Mouse (Mus musculus): ENCODE measurements around the gene Rbl2. TPM values are rescaled to one million over a fixed set of nuclear protein-coding genes. Genes with fewer than 3 reads are reported as not detected.
A peak's percentile ranks its signal among the peaks of the same experiment; 100 is the strongest.

The Rbl2 gene
- polyA plus RNA-seq, 1 experiment from 2014 or later: 21.6 TPM

GRCm38 (mm10) chr8:91117537-91117936, 47.7 kb downstream of the Rbl2 start:
- no peak overlapping the region for H3K4me3 ChIP-seq (ENCODE audit: low read depth, low read length)
- no peak overlapping the region for H3K27ac ChIP-seq (replicated peaks; ENCODE audit: low read depth, low read length)
- no peaks in the 10 kb centered on the region for H3K4me1 ChIP-seq (ENCODE audit: control insufficient read depth, insufficient read depth, low read length)
- H3K27me3 ChIP-seq (replicated peaks; ENCODE audit: control insufficient read depth, insufficient read depth, low read length): no peaks in the 10 kb centered on the region
- ATAC-seq (ENCODE audit: low read depth) (no peak), DNase-seq (ENCODE audit: low spot score) (no peak)
- peaks cover 73% of the 10 kb centered on the region for H3K36me3 ChIP-seq (ENCODE audit: control insufficient read depth, insufficient read depth, low read length)
- H3K9me3 ChIP-seq (ENCODE audit: control insufficient read depth, low read length): no peaks in the 10 kb centered on the region
- 87% methylated on average over 4 of the region's 4 CpGs for WGBS
- H3K4me2 ChIP-seq (ENCODE audit: low read depth, low read length): no peak overlapping the region
- no peak overlapping the region for H3K9ac ChIP-seq (ENCODE audit: low read depth, low read length)

DNA sequence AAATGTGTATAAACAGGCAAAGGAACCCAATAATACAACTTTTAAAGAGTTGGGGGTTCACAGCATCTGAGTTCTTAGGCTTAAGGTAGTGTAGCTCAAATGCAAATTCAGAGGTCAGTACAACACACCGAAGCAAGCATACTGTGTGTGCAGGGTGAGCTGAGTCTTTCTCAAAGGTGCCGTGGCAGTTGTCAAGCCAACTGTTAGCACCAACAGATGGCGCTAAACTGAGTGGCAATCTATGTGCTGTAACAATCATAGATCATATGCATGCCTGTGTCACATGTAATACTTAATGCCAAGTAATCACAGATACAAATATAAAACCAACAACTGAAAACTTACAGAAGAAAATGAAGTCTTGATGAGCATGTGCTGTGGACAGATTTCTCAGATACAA, 48.3 kb downstream of the Rbl2 start:
- Histone ChIP-seq H3K27ac (replicated peaks; ENCODE audit: low read depth, low read length) (no peak overlapping the region), H3K36me3 (ENCODE audit: control insufficient read depth, insufficient read depth, low read length) (peaks cover 74% of the 10 kb centered on the region), H3K9ac (ENCODE audit: low read depth, low read length) (no peak overlapping the region), H3K27me3 (replicated peaks; ENCODE audit: control insufficient read depth, insufficient read depth, low read length) (no peaks in the 10 kb centered on the region), H3K9me3 (ENCODE audit: control insufficient read depth, low read length) (no peaks in the 10 kb centered on the region), H3K4me3 (ENCODE audit: low read depth, low read length) (no peak overlapping the region), H3K4me1 (ENCODE audit: control insufficient read depth, insufficient read depth, low read length) (no peaks in the 10 kb centered on the region), H3K4me2 (ENCODE audit: low read depth, low read length) (no peak overlapping the region)
- 80% methylated on average over 3 of the region's 3 CpGs for WGBS
- ATAC-seq (ENCODE audit: low read depth) (no peak), DNase-seq (ENCODE audit: low spot score) (peak; percentile 17)

- H3K9ac ChIP-seq (ENCODE audit: low read depth, low read length): no peak overlapping the region
- WGBS: 84% methylated on average over 5 of the region's 5 CpGs
- H3K4me1 ChIP-seq (ENCODE audit: control insufficient read depth, insufficient read depth, low read length): no peaks in the 10 kb centered on the region
- H3K36me3 ChIP-seq (ENCODE audit: control insufficient read depth, insufficient read depth, low read length): peaks cover 87% of the 10 kb centered on the region
- no peak overlapping the region for H3K27ac ChIP-seq (replicated peaks; ENCODE audit: low read depth, low read length)
- H3K9me3 ChIP-seq (ENCODE audit: control insufficient read depth, low read length): no peaks in the 10 kb centered on the region
- DNase-seq (ENCODE audit: low spot score) (no peak), ATAC-seq (ENCODE audit: low read depth) (no peak)
- H3K4me2 ChIP-seq (ENCODE audit: low read depth, low read length): no peak overlapping the region
- no peaks in the 10 kb centered on the region for H3K27me3 ChIP-seq (replicated peaks; ENCODE audit: control insufficient read depth, insufficient read depth, low read length)
- no peak overlapping the region for H3K4me3 ChIP-seq (ENCODE audit: low read depth, low read length)
These were observed 54.5 kb downstream of the Rbl2 start for GRCm38 (mm10) chr8:91124315-91124714.

DNA sequence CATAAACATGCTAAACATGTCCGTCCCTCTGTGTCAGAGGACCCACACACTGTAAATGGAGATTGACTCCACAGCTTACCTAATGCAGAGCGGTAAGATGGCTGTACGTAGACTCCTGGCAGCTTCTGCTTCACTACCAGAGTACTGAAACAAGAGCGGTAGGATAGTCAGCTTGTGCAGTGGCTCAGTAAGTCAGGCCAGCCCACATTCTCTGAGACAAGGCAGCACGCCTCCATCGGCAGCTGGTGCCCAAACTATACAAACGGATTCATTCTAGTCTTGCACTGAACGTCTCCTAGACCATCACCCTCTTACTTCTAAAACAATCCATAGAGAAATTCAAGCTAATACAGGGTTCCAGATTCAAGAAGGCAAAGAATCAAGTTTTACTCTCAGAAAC, 56.9 kb downstream of the Rbl2 start:
- Histone ChIP-seq H3K27ac (replicated peaks; ENCODE audit: low read depth, low read length) (no peak overlapping the region), H3K4me3 (ENCODE audit: low read depth, low read length) (no peak overlapping the region), H3K4me1 (ENCODE audit: control insufficient read depth, insufficient read depth, low read length) (no peaks in the 10 kb centered on the region), H3K36me3 (ENCODE audit: control insufficient read depth, insufficient read depth, low read length) (peaks cover 80% of the 10 kb centered on the region), H3K27me3 (replicated peaks; ENCODE audit: control insufficient read depth, insufficient read depth, low read length) (no peaks in the 10 kb centered on the region), H3K9ac (ENCODE audit: low read depth, low read length) (no peak overlapping the region), H3K9me3 (ENCODE audit: control insufficient read depth, low read length) (no peaks in the 10 kb centered on the region), H3K4me2 (ENCODE audit: low read depth, low read length) (no peak overlapping the region)
- DNase-seq (ENCODE audit: low spot score): no peak
- no peak for ATAC-seq (ENCODE audit: low read depth)
- 92% methylated on average over 8 of the region's 8 CpGs for WGBS

- WGBS: 71% methylated on average over 4 of the region's 4 CpGs
- peak overlapping the region; percentile 85 for H3K9ac ChIP-seq (ENCODE audit: low read depth, low read length)
- ATAC-seq (ENCODE audit: low read depth): no peak
- peaks cover 23% of the 10 kb centered on the region for H3K36me3 ChIP-seq (ENCODE audit: control insufficient read depth, insufficient read depth, low read length)
- H3K27ac ChIP-seq (replicated peaks; ENCODE audit: low read depth, low read length): no peak overlapping the region
- peak overlapping the region; percentile 91 for H3K4me2 ChIP-seq (ENCODE audit: low read depth, low read length)
- DNase-seq (ENCODE audit: low spot score): no peak
- peak overlapping the region; percentile 93 for H3K4me3 ChIP-seq (ENCODE audit: low read depth, low read length)
- H3K4me1 ChIP-seq (ENCODE audit: control insufficient read depth, insufficient read depth, low read length): peaks cover 9% of the 10 kb centered on the region; the same call in 1 of the 2 replicates
- no peaks in the 10 kb centered on the region for H3K27me3 ChIP-seq (replicated peaks; ENCODE audit: control insufficient read depth, insufficient read depth, low read length)
- no peaks in the 10 kb centered on the region for H3K9me3 ChIP-seq (ENCODE audit: control insufficient read depth, low read length)
These were observed 62.9 kb downstream of the Rbl2 start for GRCm38 (mm10) chr8:91132731-91133130.

DNA sequence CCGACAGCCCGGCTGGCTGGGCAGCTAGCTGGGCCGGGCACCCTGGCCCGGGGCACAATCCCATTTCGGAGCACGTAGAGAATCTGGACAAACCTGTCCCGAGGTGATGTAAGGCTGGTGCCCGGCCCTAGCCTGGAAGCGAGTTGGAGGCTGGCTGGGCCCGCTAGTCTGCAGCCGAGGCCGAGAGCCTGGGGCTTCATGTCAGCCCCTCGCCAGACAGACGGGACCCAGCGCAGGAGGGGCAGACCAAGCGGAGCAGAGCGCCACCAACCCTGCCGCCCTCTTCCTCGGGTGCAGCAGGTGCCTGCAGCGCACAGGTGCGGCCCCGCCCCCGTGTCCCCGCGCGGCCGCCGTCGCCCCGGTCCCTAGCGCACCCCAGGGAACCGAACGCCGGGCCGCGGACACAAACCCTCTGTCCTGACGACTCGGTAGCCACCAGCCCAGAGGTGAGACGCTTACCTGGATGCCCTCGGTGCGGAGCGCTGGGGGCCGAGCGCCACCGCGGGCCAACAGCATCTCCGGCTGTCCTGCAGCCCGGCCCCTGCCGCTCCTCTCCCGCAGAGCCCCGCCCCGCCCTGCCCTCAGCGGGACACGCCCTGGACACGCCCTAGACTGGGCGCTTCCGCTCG, 63.7 kb downstream of the Rbl2 start:
- ATAC-seq (ENCODE audit: low read depth) (peak; percentile 39), DNase-seq (ENCODE audit: low spot score) (peak; percentile 36)
- WGBS: 2% methylated on average over 16 of the region's 58 CpGs
- peaks cover 15% of the 10 kb centered on the region for H3K36me3 ChIP-seq (ENCODE audit: control insufficient read depth, insufficient read depth, low read length)
- peak overlapping the region; percentile 85 for H3K9ac ChIP-seq (ENCODE audit: low read depth, low read length)
- H3K4me3 ChIP-seq (ENCODE audit: low read depth, low read length): peak overlapping the region; percentile 93
- no peaks in the 10 kb centered on the region for H3K9me3 ChIP-seq (ENCODE audit: control insufficient read depth, low read length)
- peak overlapping the region; percentile 65; the same call in 1 of the 2 replicates for H3K27ac ChIP-seq (replicated peaks; ENCODE audit: low read depth, low read length)
- peak overlapping the region; percentile 91 for H3K4me2 ChIP-seq (ENCODE audit: low read depth, low read length)
- peaks cover 9% of the 10 kb centered on the region; the same call in 1 of the 2 replicates for H3K4me1 ChIP-seq (ENCODE audit: control insufficient read depth, insufficient read depth, low read length)
- no peaks in the 10 kb centered on the region for H3K27me3 ChIP-seq (replicated peaks; ENCODE audit: control insufficient read depth, insufficient read depth, low read length)

DNA sequence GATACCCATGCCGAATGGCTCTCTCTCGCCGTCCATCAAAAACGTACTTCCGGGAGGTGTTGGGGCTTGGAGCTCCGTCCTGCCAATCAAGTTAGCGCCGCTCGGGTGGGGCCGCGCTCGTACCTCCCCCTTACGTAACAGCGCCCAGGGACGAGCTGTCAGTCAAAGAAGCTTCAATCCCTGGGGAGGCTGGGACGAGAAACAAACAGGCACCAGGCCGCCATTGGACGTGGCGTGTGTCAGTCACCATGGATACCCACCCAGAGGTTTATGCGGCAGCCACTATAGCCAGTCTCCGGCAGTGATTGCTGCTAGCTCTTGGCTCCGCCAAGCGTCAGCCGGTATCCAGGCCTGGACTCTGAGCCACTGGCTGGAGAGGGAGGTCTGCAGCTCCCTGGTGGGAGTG, 64.2 kb downstream of the Rbl2 start:
- H3K9ac ChIP-seq (ENCODE audit: low read depth, low read length): peak overlapping the region; percentile 56
- H3K9me3 ChIP-seq (ENCODE audit: control insufficient read depth, low read length): no peaks in the 10 kb centered on the region
- peak overlapping the region; percentile 93 for H3K4me3 ChIP-seq (ENCODE audit: low read depth, low read length)
- H3K27me3 ChIP-seq (replicated peaks; ENCODE audit: control insufficient read depth, insufficient read depth, low read length): no peaks in the 10 kb centered on the region
- H3K36me3 ChIP-seq (ENCODE audit: control insufficient read depth, insufficient read depth, low read length): peaks cover 9% of the 10 kb centered on the region
- peaks cover 9% of the 10 kb centered on the region; the same call in 1 of the 2 replicates for H3K4me1 ChIP-seq (ENCODE audit: control insufficient read depth, insufficient read depth, low read length)
- peak overlapping the region; percentile 57 for H3K27ac ChIP-seq (replicated peaks; ENCODE audit: low read depth, low read length)
- peak overlapping the region; percentile 53 for H3K4me2 ChIP-seq (ENCODE audit: low read depth, low read length)
- WGBS: 1% methylated on average over 16 of the region's 24 CpGs
- peak; percentile 98 for ATAC-seq (ENCODE audit: low read depth)
- peak; percentile 100 for DNase-seq (ENCODE audit: low spot score)

GRCm38 (mm10) chr8:91134659-91135058, 64.8 kb downstream of the Rbl2 start:
- no peaks in the 10 kb centered on the region for H3K27me3 ChIP-seq (replicated peaks; ENCODE audit: control insufficient read depth, insufficient read depth, low read length)
- peaks cover 9% of the 10 kb centered on the region; the same call in 1 of the 2 replicates for H3K4me1 ChIP-seq (ENCODE audit: control insufficient read depth, insufficient read depth, low read length)
- DNase-seq (ENCODE audit: low spot score): no peak
- no peaks in the 10 kb centered on the region for H3K9me3 ChIP-seq (ENCODE audit: control insufficient read depth, low read length)
- H3K36me3 ChIP-seq (ENCODE audit: control insufficient read depth, insufficient read depth, low read length): peaks cover 5% of the 10 kb centered on the region; the same call in 1 of the 2 replicates
- WGBS: 57% methylated on average over 12 of the region's 12 CpGs
- H3K27ac ChIP-seq (replicated peaks; ENCODE audit: low read depth, low read length): peak overlapping the region; percentile 57; the same call in 1 of the 2 replicates
- no peak for ATAC-seq (ENCODE audit: low read depth)
- peak overlapping the region; percentile 56; the same call in 1 of the 2 replicates for H3K9ac ChIP-seq (ENCODE audit: low read depth, low read length)
- peak overlapping the region; percentile 53 for H3K4me2 ChIP-seq (ENCODE audit: low read depth, low read length)
- H3K4me3 ChIP-seq (ENCODE audit: low read depth, low read length): peak overlapping the region; percentile 93
